Mouse (Mus musculus) hindbrain, postnatal 0 days (tissue): Measurements from ENCODE around the gene Sympk. TPM values are rescaled to one million over a fixed set of nuclear protein-coding genes. Genes with fewer than 3 reads are reported as not detected.

Experiments used
- ATAC-seq: fragments of 200-750 bp; cut with Nextera tagmentation; 2 replicates; pipeline ENCODE4 v1.8.0; 2017; ENCODE audit warnings: mild to moderate bottlenecking, moderate TSS enrichment, moderate library complexity
- DNase-seq: peaks from one replicate; pipeline ENCODE4 v3.0.0-alpha.2; 2015; ENCODE audit warnings: low spot score
- H3K27ac ChIP-seq: fragments of 300-500 bp; sonication (generic); 2 replicates; pipeline ENCODE4 v1.5.1; 2014; ENCODE audit warnings: mild to moderate bottlenecking
- H3K27me3 ChIP-seq: fragments of 300-500 bp; sonication (generic); 2 replicates; pipeline ENCODE4 v1.6.1; 2014; ENCODE audit warnings: low read length, mixed read lengths; ENCODE audit not compliant: insufficient read depth
- H3K36me3 ChIP-seq: fragments of 300-500 bp; sonication (generic); 2 replicates; pipeline ENCODE4 v1.6.1; 2014; ENCODE audit warnings: low read length, mixed read lengths; ENCODE audit not compliant: insufficient read depth
- H3K4me1 ChIP-seq: fragments of 300-500 bp; sonication (generic); 2 replicates; pipeline ENCODE4 v1.6.1; 2014; ENCODE audit warnings: antibody characterized with exemption, low read length, mixed read lengths; ENCODE audit not compliant: insufficient read depth
- H3K4me2 ChIP-seq: fragments of 300-500 bp; sonication (generic); 2 replicates; pipeline ENCODE4 v1.6.1; 2014; ENCODE audit warnings: low read depth, mild to moderate bottlenecking, low read length, moderate library complexity, mixed read lengths
- H3K4me3 ChIP-seq: fragments of 300-500 bp; sonication (generic); 2 replicates; pipeline ENCODE4 v1.5.1; 2014; ENCODE audit warnings: low read length
- H3K9ac ChIP-seq: fragments of 300-500 bp; sonication (generic); replicated peaks from 2 replicates; pipeline ENCODE4 v1.6.1; 2014; ENCODE audit warnings: mild to moderate bottlenecking, low read length, moderate library complexity, mixed read lengths
- H3K9me3 ChIP-seq: fragments of 300-500 bp; sonication (generic); 2 replicates; pipeline ENCODE4 v1.6.1; 2016; ENCODE audit warnings: low read length, mixed read lengths
- CTCF ChIP-seq: IDR thresholded peaks from 2 replicates; pipeline ENCODE4 v1.5.1; 2016; ENCODE audit warnings: antibody characterized with exemption, control low read depth, low read depth
- WGBS: fragments of 180-500 bp; shearing (Covaris S2); extraction: QIAGEN DNeasy Blood & Tissue Kit; methylation state at CpG from one replicate; pipeline ENCODE4 v1.1.7; 2014; 5-methylcytosine and 5-hydroxymethylcytosine counted together
- polyA plus RNA-seq: library from polyadenylated mRNA; unstranded; fragments of >200 nt; fragmentation: Nextera tagmentation; extraction: Ambion mirVana; gene quantifications from 2 replicates; pipeline ENCODE4 v1.2.1, GENCODE M21; 2015
- total RNA-seq: library from RNA; depleted of rRNA; stranded (reverse); fragments of >200 nt; gene quantifications from 2 replicates; pipeline ENCODE4 v1.2.3, GENCODE M21; 2014

Gene Sympk
- total and polyA plus RNA-seq, 2 experiments from 2014 or later, result 19.2 to 85.4 TPM

GRCm38 (mm10) chr7:19054047-19054776 is 30.0 kb downstream of the Sympk start, which contains the start of gene Rsph6a:
Gene Rsph6a (plus strand): TSS chr7:19054690.
- Histone ChIP-seq H3K27ac (no peak within 1 kb of the TSS), H3K36me3 (peaks cover 18% of the 10 kb centered on the region), H3K4me2 (peak within 1 kb of the TSS; percentile 50), H3K9ac (peak within 1 kb of the TSS; percentile 22; the same call in 1 of the 2 replicates), H3K27me3 (no peaks in the 10 kb centered on the region), H3K4me1 (no peaks in the 10 kb centered on the region), H3K4me3 (0 out of 2 replicates have a peak within 1 kb of the TSS, but pooled peaks have one; percentile 7), H3K9me3 (no peaks in the 10 kb centered on the region)
- ATAC-seq, result peak; percentile 83
- 26% methylated on average over 32 of the region's 33 CpGs for WGBS
- TF ChIP-seq CTCF, result peak; percentile 83
- peak; percentile 87 for DNase-seq

- TF ChIP-seq CTCF, result no peak
- peak overlapping the region; percentile 22; the same call in 1 of the 2 replicates for H3K9ac ChIP-seq
- no peaks in the 10 kb centered on the region for H3K27me3 ChIP-seq
- H3K36me3 ChIP-seq, result peaks cover 13% of the 10 kb centered on the region
- H3K9me3 ChIP-seq, result no peaks in the 10 kb centered on the region
- 0 out of 2 replicates have a peak overlapping the region, but pooled peaks have one; percentile 7 for H3K4me3 ChIP-seq
- H3K4me1 ChIP-seq, result no peaks in the 10 kb centered on the region
- H3K4me2 ChIP-seq, result peak overlapping the region; percentile 50
- no peak overlapping the region for H3K27ac ChIP-seq
- 68% methylated on average over 9 of the region's 9 CpGs for WGBS
- ATAC-seq, result peak; percentile 43
- no peak for DNase-seq
These were observed 30.6 kb downstream of the Sympk start for GRCm38 (mm10) chr7:19054777-19055076.

GRCm38 (mm10) chr7:19055108-19055507 is 30.9 kb downstream of the Sympk start:
- Histone ChIP-seq H3K27ac (no peak overlapping the region), H3K4me1 (no peaks in the 10 kb centered on the region), H3K4me2 (no peak overlapping the region), H3K9ac (no peak overlapping the region), H3K9me3 (no peaks in the 10 kb centered on the region), H3K27me3 (no peaks in the 10 kb centered on the region), H3K4me3 (no peak overlapping the region), H3K36me3 (peaks cover 9% of the 10 kb centered on the region; the same call in 1 of the 2 replicates)
- no peak for TF ChIP-seq CTCF
- no peak for DNase-seq
- no peak for ATAC-seq
- WGBS, result 92% methylated on average over 8 of the region's 8 CpGs

- H3K4me1 ChIP-seq, result no peaks in the 10 kb centered on the region
- H3K36me3 ChIP-seq, result no peaks in the 10 kb centered on the region
- H3K27me3 ChIP-seq, result no peaks in the 10 kb centered on the region
- H3K27ac ChIP-seq, result no peak overlapping the region
- DNase-seq (no peak), ATAC-seq (no peak)
- no peaks in the 10 kb centered on the region for H3K9me3 ChIP-seq
- 93% methylated on average over 10 of the region's 10 CpGs for WGBS
- no peak overlapping the region for H3K4me3 ChIP-seq
- no peak overlapping the region for H3K9ac ChIP-seq
- H3K4me2 ChIP-seq, result no peak overlapping the region
- TF ChIP-seq CTCF, result no peak
These were observed 33.2 kb downstream of the Sympk start for GRCm38 (mm10) chr7:19057405-19057804.

GRCm38 (mm10) chr7:19065896-19066295 is 41.7 kb downstream of the Sympk start:
- H3K36me3 ChIP-seq, result no peaks in the 10 kb centered on the region
- no peak overlapping the region for H3K27ac ChIP-seq
- H3K27me3 ChIP-seq, result peaks cover 13% of the 10 kb centered on the region
- no peaks in the 10 kb centered on the region for H3K9me3 ChIP-seq
- ATAC-seq (no peak), DNase-seq (no peak)
- 48% methylated on average over 13 of the region's 13 CpGs for WGBS
- H3K4me1 ChIP-seq, result no peaks in the 10 kb centered on the region
- H3K9ac ChIP-seq, result no peak overlapping the region
- H3K4me3 ChIP-seq, result peak overlapping the region; percentile 6
- TF ChIP-seq CTCF, result no peak
- peak overlapping the region; percentile 30 for H3K4me2 ChIP-seq

- H3K9me3 ChIP-seq, result no peaks in the 10 kb centered on the region
- no peak overlapping the region for H3K4me2 ChIP-seq
- no peak overlapping the region for H3K9ac ChIP-seq
- H3K36me3 ChIP-seq, result no peaks in the 10 kb centered on the region
- no peak overlapping the region for H3K27ac ChIP-seq
- 47% methylated on average over 14 of the region's 14 CpGs for whole genome bisulfite sequencing
- no peaks in the 10 kb centered on the region for H3K4me1 ChIP-seq
- TF ChIP-seq CTCF, result no peak
- DNase-seq (no peak), ATAC-seq (no peak)
- H3K27me3 ChIP-seq, result peaks cover 13% of the 10 kb centered on the region
- H3K4me3 ChIP-seq, result no peak overlapping the region
These were observed 42.9 kb downstream of the Sympk start for GRCm38 (mm10) chr7:19067063-19067462.

- no peak for ATAC-seq
These were observed 43.8 kb downstream of the Sympk start for GRCm38 (mm10) chr7:19067935-19068334.

More at GRCm38 (mm10) chr7:19067935-19068334, 43.8 kb downstream of the Sympk start:
- DNase-seq, result no peak
- H3K9me3 ChIP-seq, result no peaks in the 10 kb centered on the region
- H3K4me1 ChIP-seq, result no peaks in the 10 kb centered on the region
- WGBS, result 70% methylated on average over 13 of the region's 14 CpGs
- H3K4me2 ChIP-seq, result no peak overlapping the region
- no peak overlapping the region for H3K4me3 ChIP-seq
- H3K27ac ChIP-seq, result no peak overlapping the region
- TF ChIP-seq CTCF, result no peak
- H3K36me3 ChIP-seq, result no peaks in the 10 kb centered on the region
- H3K27me3 ChIP-seq, result peaks cover 13% of the 10 kb centered on the region
- no peak overlapping the region for H3K9ac ChIP-seq
